8 mouse cellular contexts compared by ENCODE assay signal in the genomic region with DNA sequence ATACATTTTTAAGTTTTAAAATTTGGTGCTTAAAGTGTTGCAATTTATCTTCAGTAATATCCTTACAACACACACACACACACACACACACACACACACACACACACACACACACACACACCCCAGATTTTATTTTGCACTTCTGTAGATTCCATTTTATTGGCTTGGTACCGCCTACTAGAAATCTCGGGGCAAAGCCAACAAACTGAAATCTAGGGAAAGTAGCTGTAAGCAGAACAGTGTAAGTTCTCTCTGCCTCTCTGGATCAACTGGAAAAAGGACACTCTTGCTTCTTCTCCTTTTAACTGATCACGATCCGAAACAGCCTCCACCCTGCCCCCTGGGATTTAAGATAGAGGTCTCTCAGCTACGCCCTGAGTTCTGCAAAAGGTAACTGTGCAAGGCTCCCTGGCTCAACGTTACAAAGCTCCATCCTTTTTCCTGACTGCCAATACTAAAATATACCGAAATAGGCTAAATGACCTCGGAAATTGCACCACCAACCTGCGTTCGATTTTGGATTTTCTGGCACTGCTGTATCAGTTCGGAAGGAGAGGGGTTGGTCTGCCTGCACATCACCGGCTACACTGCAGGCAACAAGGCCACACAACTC.
A peak's percentile ranks its signal among the peaks of the same experiment; 100 is the strongest.
DNase-seq lines count a peak whose midpoint lies in the region; ATAC-seq and TF ChIP-seq lines count a peak whose summit lies in the region.

No protein-coding gene starts in this region.

- H3K27ac ChIP-seq in left cerebral cortex, adult 2 months = peak overlapping the region; percentile 95
- H3K27ac ChIP-seq in forebrain, embryonic 14.5 days (ENCODE audit: low read depth, low read length) = no peak overlapping the region
- H3K27ac ChIP-seq in intestine, embryonic 14.5 days (ENCODE audit: low read depth) = peak overlapping the region; percentile 62
- no peak overlapping the region for H3K27ac ChIP-seq in neural tube, embryonic 15.5 days (replicated peaks)

- TF ChIP-seq CTCF in left cerebral cortex, adult 2 months (IDR thresholded peaks at IDR 0.05) = no peak

- H3K4me3 ChIP-seq in left cerebral cortex, adult 2 months = peak overlapping the region; percentile 59
- H3K4me3 ChIP-seq in forebrain, embryonic 14.5 days (ENCODE audit: low read depth, low read length) = no peak overlapping the region
- H3K4me3 ChIP-seq in intestine, embryonic 14.5 days (ENCODE audit: low read depth, low read length) = no peak overlapping the region; the same call in 1 of the 2 replicates
- no peak overlapping the region for H3K4me3 ChIP-seq in neural tube, embryonic 15.5 days (replicated peaks)

- H3K27me3 ChIP-seq in forebrain, embryonic 14.5 days (replicated peaks; ENCODE audit: control insufficient read depth, insufficient read depth, low read length) = no peaks in the 10 kb centered on the region
- peaks cover 6% of the 10 kb centered on the region for H3K27me3 ChIP-seq in intestine, embryonic 14.5 days (replicated peaks; ENCODE audit: control insufficient read depth, insufficient read depth, low read length)
- H3K27me3 ChIP-seq in neural tube, embryonic 15.5 days (replicated peaks) = 0 out of 2 replicates have a peak, but pooled peaks cover 3% of the 10 kb centered on the region

- intact Hi-C loops in left cerebral cortex, adult 2 months (cut with DNase I) = loop anchor here (5.0 to 10.0 kb wide), 3 partner anchors 370 to 555 kb away; partner anchors contain the start of gene Gtdc1

- DNase-seq in left cerebral cortex, adult 2 months (ENCODE audit: extremely low spot score in 1 of 2, low spot score in 2 of 2) = no peak
- no peak for DNase-seq in left cerebral cortex, adult 11 months (ENCODE audit: low spot score)
- DNase-seq in forebrain, embryonic 14.5 days (ENCODE audit: low spot score) = peak; percentile 40
- DNase-seq in intestine, embryonic 14.5 days (ENCODE audit: low spot score) = no peak
- DNase-seq in cerebellum, adult 9-11 months = no peak
- no peak for DNase-seq in urinary bladder, postnatal 14 days (ENCODE audit: low spot score)
- no peak for DNase-seq in testis, postnatal 14 days (ENCODE audit: low spot score)

- no peaks in the 10 kb centered on the region for H3K36me3 ChIP-seq in forebrain, embryonic 14.5 days (ENCODE audit: control insufficient read depth, insufficient read depth, low read length)
- H3K36me3 ChIP-seq in intestine, embryonic 14.5 days (ENCODE audit: control insufficient read depth, insufficient read depth, low read length) = no peaks in the 10 kb centered on the region
- no peaks in the 10 kb centered on the region for H3K36me3 ChIP-seq in neural tube, embryonic 15.5 days

- H3K9me3 ChIP-seq in forebrain, embryonic 14.5 days (replicated peaks; ENCODE audit: control insufficient read depth, low read length) = no peaks in the 10 kb centered on the region
- H3K9me3 ChIP-seq in intestine, embryonic 14.5 days (ENCODE audit: control insufficient read depth, low read length) = no peaks in the 10 kb centered on the region
- H3K9me3 ChIP-seq in neural tube, embryonic 15.5 days (replicated peaks) = no peaks in the 10 kb centered on the region

- H3K4me2 ChIP-seq in forebrain, embryonic 14.5 days (ENCODE audit: low read length) = peak overlapping the region; percentile 86
- peak overlapping the region; percentile 60 for H3K4me2 ChIP-seq in intestine, embryonic 14.5 days (ENCODE audit: low read length)
- peak overlapping the region; percentile 97 for H3K4me2 ChIP-seq in neural tube, embryonic 15.5 days

- no peak overlapping the region for H3K9ac ChIP-seq in forebrain, embryonic 14.5 days (ENCODE audit: low read length)
- H3K9ac ChIP-seq in intestine, embryonic 14.5 days (ENCODE audit: low read length) = 0 out of 2 replicates have a peak overlapping the region, but pooled peaks have one; percentile 8
- no peak overlapping the region for H3K9ac ChIP-seq in neural tube, embryonic 15.5 days (replicated peaks)

- 46% methylated on average over 12 of the region's 12 CpGs for WGBS in forebrain, embryonic 14.5 days
- 52% methylated on average over 12 of the region's 12 CpGs for WGBS in intestine, embryonic 14.5 days
- 38% methylated on average over 12 of the region's 12 CpGs for WGBS in neural tube, embryonic 15.5 days

- peaks cover 7% of the 10 kb centered on the region; the same call in 1 of the 2 replicates for H3K4me1 ChIP-seq in forebrain, embryonic 14.5 days (ENCODE audit: control insufficient read depth, insufficient read depth, low read length)
- H3K4me1 ChIP-seq in intestine, embryonic 14.5 days (replicated peaks; ENCODE audit: control insufficient read depth, insufficient read depth, low read length) = peaks cover 14% of the 10 kb centered on the region; the same call in 1 of the 2 replicates
- H3K4me1 ChIP-seq in neural tube, embryonic 15.5 days = peaks cover 10% of the 10 kb centered on the region

- peak; percentile 33; the same call in 1 of the 2 replicates for ATAC-seq in forebrain, embryonic 14.5 days
- no peak for ATAC-seq in intestine, embryonic 14.5 days (replicated peaks; ENCODE audit: low FRiP score, low TSS enrichment, low read depth)
- ATAC-seq in neural tube, embryonic 15.5 days (ENCODE audit: low FRiP score) = no peak; the same call in 1 of the 2 replicates

Comparison
In these comparisons a context has a peak if more than half of its experiments do, and no peak if none do; other contexts are left out.
1. H3K27ac ChIP-seq: peak in left cerebral cortex, adult 2 months (single experiment) and intestine, embryonic 14.5 days (single experiment); none in forebrain, embryonic 14.5 days (single experiment) and neural tube, embryonic 15.5 days (single experiment).
2. Peak in every context shown above with its lines, with median percentiles within 50 percentile points of each other: H3K4me2 ChIP-seq.